Mouse (Mus musculus) lung, embryonic 15.5 days (tissue): ENCODE results near the gene Bcl9l. TPM values are rescaled to one million over a fixed set of nuclear protein-coding genes. Genes with fewer than 3 reads are reported as not detected.

ENCODE experiments used
- ATAC-seq: fragments of 200-750 bp; cut with Nextera tagmentation; 2 replicates; pipeline ENCODE4 v1.8.0; 2017; ENCODE audit warnings: moderate number of reproducible peaks, borderline replicate concordance; ENCODE audit not compliant: low FRiP score, low TSS enrichment; ENCODE audit errors: extremely low read depth
- H3K27ac ChIP-seq: fragments of 300-500 bp; sonication (generic); 2 replicates; pipeline ENCODE4 v1.5.1; 2015; ENCODE audit warnings: moderate library complexity, mild to moderate bottlenecking, inconsistent platforms
- H3K27me3 ChIP-seq: fragments of 300-500 bp; sonication (generic); 2 replicates; pipeline ENCODE4 v1.6.1; 2015; ENCODE audit warnings: inconsistent platforms
- H3K36me3 ChIP-seq: fragments of 300-500 bp; sonication (generic); 2 replicates; pipeline ENCODE4 v1.6.1; 2015; ENCODE audit warnings: inconsistent platforms
- H3K4me1 ChIP-seq: fragments of 300-500 bp; sonication (generic); 2 replicates; pipeline ENCODE4 v1.6.1; 2015; ENCODE audit warnings: inconsistent platforms
- H3K4me2 ChIP-seq: fragments of 300-500 bp; sonication (generic); 2 replicates; pipeline ENCODE4 v1.6.1; 2015; ENCODE audit warnings: inconsistent platforms, mild to moderate bottlenecking, moderate library complexity
- H3K4me3 ChIP-seq: fragments of 300-500 bp; sonication (generic); 2 replicates; pipeline ENCODE4 v1.5.1; 2015; ENCODE audit warnings: mild to moderate bottlenecking, inconsistent platforms
- H3K9ac ChIP-seq: fragments of 300-500 bp; sonication (generic); 2 replicates; pipeline ENCODE4 v1.6.1; 2015; ENCODE audit warnings: inconsistent platforms
- H3K9me3 ChIP-seq: fragments of 300-500 bp; sonication (generic); 2 replicates; pipeline ENCODE4 v1.6.1; 2016; ENCODE audit warnings: inconsistent platforms
- WGBS: fragments of 180-500 bp; shearing (Covaris S2); methylation state at CpG from one replicate; pipeline ENCODE4 v1.1.7; 2015; 5-methylcytosine and 5-hydroxymethylcytosine counted together
- polyA plus RNA-seq: library from polyadenylated mRNA; unstranded; fragments of >200 nt; fragmentation: Nextera tagmentation; extraction: Ambion mirVana; gene quantifications from 2 replicates; pipeline ENCODE4 v1.2.1, GENCODE M21; 2015

The Bcl9l gene
- polyA plus RNA-seq, 1 experiment from 2014 or later: 17.3 TPM

DNA sequence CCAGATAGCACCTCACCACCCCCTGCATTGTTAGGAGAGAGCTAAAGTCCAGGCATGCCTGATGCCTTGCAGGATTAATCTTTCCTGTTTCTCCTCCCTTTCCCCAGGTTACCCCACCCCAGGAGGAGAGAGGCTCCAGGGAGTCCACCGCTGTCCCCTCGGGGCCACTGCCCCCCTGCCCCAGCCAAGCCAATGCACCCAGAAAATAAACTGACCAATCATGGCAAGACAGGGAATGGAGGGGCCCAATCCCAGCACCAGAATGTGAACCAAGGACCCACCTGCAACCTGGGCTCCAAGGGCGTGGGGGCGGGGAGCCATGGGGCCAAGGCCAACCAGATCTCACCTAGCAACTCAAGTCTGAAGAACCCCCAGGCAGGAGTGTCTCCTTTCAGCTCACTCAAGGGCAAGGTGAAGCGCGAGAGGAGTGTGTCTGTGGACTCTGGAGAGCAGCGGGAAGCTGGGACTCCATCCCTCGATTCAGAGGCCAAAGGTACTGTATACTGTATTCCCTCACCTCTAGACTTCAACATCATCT is 18.1 kb downstream of the Bcl9l start:
- Histone ChIP-seq H3K27ac (peak overlapping the region; percentile 98), H3K4me3 (peak overlapping the region; percentile 46; the same call in 1 of the 2 replicates), H3K9ac (0 out of 2 replicates have a peak overlapping the region, but pooled peaks have one; percentile 49), H3K27me3 (no peaks in the 10 kb centered on the region), H3K4me2 (peak overlapping the region; percentile 81), H3K4me1 (peaks cover 76% of the 10 kb centered on the region), H3K36me3 (peaks cover 36% of the 10 kb centered on the region), H3K9me3 (no peaks in the 10 kb centered on the region)
- 31% methylated on average over 8 of the region's 8 CpGs for WGBS
- ATAC-seq: no peak

DNA sequence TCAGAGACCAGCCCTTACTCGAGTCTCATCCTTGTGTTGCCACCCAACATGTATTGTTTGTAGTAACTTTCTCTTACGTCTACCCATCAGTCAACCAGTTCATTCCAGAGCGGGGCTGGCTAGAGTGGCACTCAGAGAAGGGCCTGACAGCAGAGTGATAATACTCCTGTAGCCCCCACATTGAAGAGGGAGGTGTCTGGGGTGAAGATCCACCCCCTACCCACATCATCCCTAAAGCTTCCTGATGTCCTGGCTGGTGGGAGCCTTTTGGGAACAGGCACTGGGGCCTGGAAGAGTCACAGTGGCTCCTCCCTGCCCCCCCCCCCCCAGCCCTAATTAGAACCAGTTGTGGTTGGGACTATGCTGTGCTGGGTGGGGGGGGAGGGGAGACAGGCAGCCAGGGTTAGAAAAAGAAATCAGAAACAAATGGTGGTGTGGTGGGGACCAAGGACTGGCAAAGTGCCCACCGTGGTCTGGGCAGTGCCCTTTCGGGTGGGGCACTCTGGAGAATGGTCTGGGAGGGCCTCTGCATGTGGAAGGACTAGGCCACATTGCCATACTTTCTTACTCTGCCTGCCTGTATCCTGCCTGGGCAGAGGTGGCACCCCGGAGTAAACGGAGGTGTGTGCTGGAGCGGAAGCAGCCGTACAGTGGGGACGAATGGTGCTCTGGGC is 18.7 kb downstream of the Bcl9l start:
- ATAC-seq: no peak
- peak overlapping the region; percentile 19 for H3K4me2 ChIP-seq
- peaks cover 74% of the 10 kb centered on the region for H3K4me1 ChIP-seq
- no peak overlapping the region for H3K9ac ChIP-seq
- WGBS: 37% methylated on average over 10 of the region's 10 CpGs
- no peak overlapping the region for H3K4me3 ChIP-seq
- H3K36me3 ChIP-seq: peaks cover 43% of the 10 kb centered on the region
- H3K9me3 ChIP-seq: no peaks in the 10 kb centered on the region
- H3K27ac ChIP-seq: 0 out of 2 replicates have a peak overlapping the region, but pooled peaks have one; percentile 17
- H3K27me3 ChIP-seq: no peaks in the 10 kb centered on the region

DNA sequence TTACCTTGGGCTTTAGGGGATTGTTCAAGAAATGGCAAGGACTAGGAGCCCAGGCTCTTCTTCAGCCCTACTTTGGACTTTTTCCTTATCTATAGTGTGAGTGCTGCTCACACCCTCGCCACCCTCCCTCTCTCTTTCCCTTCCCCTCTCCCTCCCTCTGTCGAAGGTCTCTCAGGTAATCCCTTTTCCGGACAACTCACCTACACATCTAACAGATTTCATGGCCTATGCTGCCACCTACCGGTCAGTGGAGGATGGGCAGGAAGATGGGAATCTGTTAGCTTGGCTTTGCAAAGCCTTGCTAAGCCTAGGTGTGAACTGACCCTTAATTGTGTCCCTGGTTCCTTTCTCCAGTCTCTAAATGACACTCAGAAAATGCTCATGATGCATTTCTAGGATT is 19.4 kb downstream of the Bcl9l start:
- Histone ChIP-seq H3K4me1 (peaks cover 67% of the 10 kb centered on the region), H3K27ac (0 out of 2 replicates have a peak overlapping the region, but pooled peaks have one; percentile 17), H3K4me3 (no peak overlapping the region), H3K27me3 (no peaks in the 10 kb centered on the region), H3K9ac (no peak overlapping the region), H3K36me3 (peaks cover 49% of the 10 kb centered on the region), H3K4me2 (peak overlapping the region; percentile 19), H3K9me3 (no peaks in the 10 kb centered on the region)
- WGBS: 2% methylated on average over 4 of the region's 4 CpGs
- no peak for ATAC-seq

DNA sequence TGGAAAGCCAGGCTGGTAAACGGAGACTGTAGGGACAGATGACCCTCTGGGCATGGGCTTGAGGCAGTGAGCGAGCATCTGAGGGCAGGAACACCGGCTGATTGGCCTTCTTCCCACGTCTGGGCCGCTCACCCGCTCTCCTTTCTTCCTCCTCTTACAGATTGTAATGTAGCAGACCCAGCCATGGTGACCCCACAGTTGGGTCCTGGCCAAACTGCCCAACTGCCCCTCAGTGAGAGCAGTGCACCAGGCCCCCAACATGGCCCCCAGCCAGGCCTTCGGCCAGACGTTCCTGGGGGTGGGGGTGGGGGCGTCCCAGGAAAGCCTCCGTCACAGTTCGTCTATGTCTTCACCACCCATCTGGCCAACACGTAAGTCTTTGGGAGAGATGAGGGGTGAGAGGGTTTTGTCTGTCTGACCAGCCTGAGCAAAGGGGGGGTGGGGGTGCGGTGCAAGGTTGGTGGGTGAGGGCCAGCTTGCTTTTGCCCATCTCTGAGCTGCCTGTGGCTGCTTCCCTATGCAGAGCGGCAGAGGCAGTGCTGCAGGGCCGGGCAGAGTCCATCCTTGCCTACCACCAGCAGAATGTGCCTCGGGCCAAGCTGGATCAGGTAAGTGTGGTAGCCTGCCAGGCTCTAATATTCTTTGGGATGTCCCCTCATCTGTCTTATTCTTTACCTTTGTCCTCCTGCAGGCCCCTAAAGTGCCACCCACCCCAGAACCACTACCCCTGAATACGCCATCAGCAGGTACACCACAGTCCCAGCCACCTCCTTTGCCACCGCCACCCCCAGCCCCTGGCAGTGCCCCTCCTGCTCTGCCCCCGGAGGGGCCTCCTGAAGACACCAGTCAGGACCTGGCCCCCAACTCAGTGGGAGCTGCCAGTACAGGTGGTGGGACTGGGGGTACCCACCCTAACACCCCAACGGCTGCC is 22.5 kb downstream of the Bcl9l start:
- no peak overlapping the region for H3K4me3 ChIP-seq
- H3K36me3 ChIP-seq: peaks cover 74% of the 10 kb centered on the region
- H3K27ac ChIP-seq: no peak overlapping the region
- 0 out of 2 replicates have a peak, but pooled peaks have one; percentile 6 for ATAC-seq
- H3K9ac ChIP-seq: no peak overlapping the region
- H3K27me3 ChIP-seq: no peaks in the 10 kb centered on the region
- peaks cover 57% of the 10 kb centered on the region for H3K4me1 ChIP-seq
- H3K4me2 ChIP-seq: no peak overlapping the region
- H3K9me3 ChIP-seq: no peaks in the 10 kb centered on the region
- WGBS: 64% methylated on average over 20 of the region's 20 CpGs

- Histone ChIP-seq H3K9ac (no peak overlapping the region), H3K4me1 (peaks cover 57% of the 10 kb centered on the region), H3K9me3 (no peaks in the 10 kb centered on the region), H3K4me3 (no peak overlapping the region), H3K27me3 (no peaks in the 10 kb centered on the region), H3K36me3 (peaks cover 74% of the 10 kb centered on the region), H3K27ac (no peak overlapping the region), H3K4me2 (no peak overlapping the region)
- ATAC-seq: no peak
- 50% methylated on average over 23 of the region's 23 CpGs for WGBS
Measured at GRCm38 (mm10) chr9:44505824-44506467, 23.3 kb downstream of the Bcl9l start.

GRCm38 (mm10) chr9:44506566-44506965 is 23.9 kb downstream of the Bcl9l start:
- Histone ChIP-seq H3K36me3 (peaks cover 69% of the 10 kb centered on the region), H3K4me1 (peaks cover 57% of the 10 kb centered on the region), H3K27ac (no peak overlapping the region), H3K9ac (no peak overlapping the region), H3K27me3 (no peaks in the 10 kb centered on the region), H3K4me3 (no peak overlapping the region), H3K4me2 (no peak overlapping the region), H3K9me3 (no peaks in the 10 kb centered on the region)
- WGBS: 89% methylated on average over 13 of the region's 13 CpGs
- no peak for ATAC-seq

- peaks cover 66% of the 10 kb centered on the region for H3K36me3 ChIP-seq
- no peak overlapping the region for H3K4me2 ChIP-seq
- 95% methylated on average over 6 of the region's 6 CpGs for WGBS
- no peak overlapping the region for H3K4me3 ChIP-seq
- H3K4me1 ChIP-seq: peaks cover 57% of the 10 kb centered on the region
- no peak overlapping the region for H3K27ac ChIP-seq
- H3K27me3 ChIP-seq: no peaks in the 10 kb centered on the region
- no peaks in the 10 kb centered on the region for H3K9me3 ChIP-seq
- no peak for ATAC-seq
- no peak overlapping the region for H3K9ac ChIP-seq
Measured at GRCm38 (mm10) chr9:44507345-44507744, 24.7 kb downstream of the Bcl9l start.

DNA sequence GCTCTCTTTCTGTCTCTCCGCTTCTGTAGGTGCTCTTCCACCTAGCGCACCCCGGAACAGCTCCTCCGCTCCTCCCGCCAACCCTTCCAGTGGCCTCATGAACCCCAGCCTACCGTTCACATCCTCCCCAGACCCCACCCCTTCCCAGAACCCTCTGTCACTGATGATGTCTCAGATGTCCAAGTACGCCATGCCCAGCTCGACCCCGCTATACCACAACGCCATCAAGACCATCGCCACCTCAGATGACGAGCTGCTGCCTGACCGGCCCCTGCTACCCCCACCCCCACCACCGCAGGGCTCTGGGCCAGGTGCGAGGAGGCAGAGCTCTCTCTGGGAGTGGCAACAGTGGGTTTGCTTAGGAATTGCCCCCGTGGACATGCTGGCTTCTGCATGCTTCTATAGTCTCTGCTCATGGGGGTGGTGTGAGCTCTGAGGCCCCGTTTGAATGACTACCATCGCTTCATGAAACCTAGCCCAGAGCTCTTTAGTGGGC is 25.5 kb downstream of the Bcl9l start:
- no peaks in the 10 kb centered on the region for H3K27me3 ChIP-seq
- peaks cover 57% of the 10 kb centered on the region for H3K4me1 ChIP-seq
- peaks cover 58% of the 10 kb centered on the region for H3K36me3 ChIP-seq
- no peak overlapping the region for H3K4me3 ChIP-seq
- no peak overlapping the region for H3K4me2 ChIP-seq
- 74% methylated on average over 18 of the region's 18 CpGs for WGBS
- ATAC-seq: no peak
- H3K9ac ChIP-seq: no peak overlapping the region
- no peaks in the 10 kb centered on the region for H3K9me3 ChIP-seq
- H3K27ac ChIP-seq: no peak overlapping the region

DNA sequence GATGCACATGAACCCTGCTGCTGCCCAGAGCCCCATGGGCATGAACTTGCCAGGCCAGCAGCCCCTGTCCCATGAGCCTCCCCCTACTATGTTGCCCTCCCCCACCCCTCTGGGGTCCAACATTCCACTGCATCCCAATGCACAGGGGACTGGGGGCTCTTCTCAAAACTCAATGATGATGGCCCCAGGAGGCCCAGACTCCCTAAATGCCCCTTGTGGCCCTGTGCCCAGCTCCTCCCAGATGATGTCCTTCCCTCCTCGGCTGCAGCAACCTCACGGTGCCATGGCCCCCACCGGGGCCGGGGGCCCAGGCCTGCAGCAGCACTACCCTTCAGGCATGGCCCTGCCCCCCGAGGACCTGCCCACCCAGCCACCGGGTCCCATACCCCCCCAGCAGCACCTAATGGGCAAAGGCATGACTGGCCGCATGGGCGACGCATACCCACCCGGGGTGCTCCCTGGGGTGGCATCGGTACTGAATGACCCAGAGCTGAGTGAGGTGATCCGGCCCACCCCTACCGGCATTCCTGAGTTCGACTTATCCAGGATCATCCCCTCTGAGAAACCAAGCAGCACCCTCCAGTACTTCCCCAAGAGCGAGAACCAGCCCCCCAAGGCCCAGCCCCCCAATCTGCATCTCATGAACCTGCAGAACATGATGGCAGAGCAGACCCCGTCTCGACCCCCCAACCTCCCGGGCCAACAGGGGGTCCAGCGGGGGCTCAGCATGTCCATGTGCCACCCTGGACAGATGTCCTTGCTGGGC is 26.3 kb downstream of the Bcl9l start:
- 74% methylated on average over 19 of the region's 19 CpGs for WGBS
- Histone ChIP-seq H3K4me1 (peaks cover 56% of the 10 kb centered on the region), H3K9me3 (no peaks in the 10 kb centered on the region), H3K4me2 (peak overlapping the region; percentile 58), H3K9ac (peak overlapping the region; percentile 29; the same call in 1 of the 2 replicates), H3K27me3 (no peaks in the 10 kb centered on the region), H3K36me3 (peaks cover 52% of the 10 kb centered on the region), H3K27ac (peak overlapping the region; percentile 64), H3K4me3 (peak overlapping the region; percentile 26; the same call in 1 of the 2 replicates)
- no peak for ATAC-seq

GRCm38 (mm10) chr9:44509487-44510354 is 27.1 kb downstream of the Bcl9l start:
- Histone ChIP-seq H3K4me3 (peak overlapping the region; percentile 26), H3K9me3 (no peaks in the 10 kb centered on the region), H3K36me3 (peaks cover 48% of the 10 kb centered on the region), H3K4me1 (peaks cover 51% of the 10 kb centered on the region), H3K9ac (peak overlapping the region; percentile 29), H3K27me3 (no peaks in the 10 kb centered on the region), H3K4me2 (peak overlapping the region; percentile 58), H3K27ac (peak overlapping the region; percentile 72)
- 8% methylated on average over 25 of the region's 27 CpGs for WGBS
- ATAC-seq: peak; percentile 43; the same call in 1 of the 2 replicates
